Mouse (Mus musculus) lung, adult 2 months (tissue): ENCODE measurements around the gene Aip.

ENCODE experiments used
- CTCF ChIP-seq: fragments of 200-500 bp; IDR thresholded peaks from 2 replicates; pipeline ENCODE4 v1.5.1; 2011; ENCODE audit warnings: mild to moderate bottlenecking, low read length, control low read depth; ENCODE audit not compliant: insufficient read depth
- POLR2A ChIP-seq: fragments of 200-500 bp; IDR thresholded peaks from 2 replicates; pipeline ENCODE4 v1.6.1; 2011; ENCODE audit warnings: low read depth, mild to moderate bottlenecking, control low read depth, low read length, borderline replicate concordance; ENCODE audit errors: extremely low read depth

DNA sequence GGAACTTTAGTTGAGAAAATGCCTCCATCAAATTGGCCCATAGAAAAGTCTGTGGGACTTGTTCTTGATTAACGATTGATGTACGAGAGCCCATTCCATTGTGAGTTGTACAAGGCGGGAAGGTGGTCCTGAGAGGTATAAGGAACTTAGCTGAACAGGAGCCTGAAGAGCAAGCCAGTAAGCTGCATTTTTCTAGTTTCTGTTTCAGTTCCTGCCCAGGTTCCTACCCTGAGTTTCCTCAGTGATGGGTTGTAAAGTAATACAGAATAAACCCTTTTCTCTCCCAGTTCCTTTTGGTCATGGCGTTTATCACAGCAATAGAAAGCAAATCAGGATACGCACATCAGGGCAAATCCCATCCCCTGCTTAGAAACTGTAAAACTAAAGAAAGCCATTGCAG, 12.3 kb upstream of the Aip start:
- TF ChIP-seq CTCF (no peak), POLR2A (no peak)
